Mouse (Mus musculus): ENCODE data around the gene Sdr39u1.

DNA sequence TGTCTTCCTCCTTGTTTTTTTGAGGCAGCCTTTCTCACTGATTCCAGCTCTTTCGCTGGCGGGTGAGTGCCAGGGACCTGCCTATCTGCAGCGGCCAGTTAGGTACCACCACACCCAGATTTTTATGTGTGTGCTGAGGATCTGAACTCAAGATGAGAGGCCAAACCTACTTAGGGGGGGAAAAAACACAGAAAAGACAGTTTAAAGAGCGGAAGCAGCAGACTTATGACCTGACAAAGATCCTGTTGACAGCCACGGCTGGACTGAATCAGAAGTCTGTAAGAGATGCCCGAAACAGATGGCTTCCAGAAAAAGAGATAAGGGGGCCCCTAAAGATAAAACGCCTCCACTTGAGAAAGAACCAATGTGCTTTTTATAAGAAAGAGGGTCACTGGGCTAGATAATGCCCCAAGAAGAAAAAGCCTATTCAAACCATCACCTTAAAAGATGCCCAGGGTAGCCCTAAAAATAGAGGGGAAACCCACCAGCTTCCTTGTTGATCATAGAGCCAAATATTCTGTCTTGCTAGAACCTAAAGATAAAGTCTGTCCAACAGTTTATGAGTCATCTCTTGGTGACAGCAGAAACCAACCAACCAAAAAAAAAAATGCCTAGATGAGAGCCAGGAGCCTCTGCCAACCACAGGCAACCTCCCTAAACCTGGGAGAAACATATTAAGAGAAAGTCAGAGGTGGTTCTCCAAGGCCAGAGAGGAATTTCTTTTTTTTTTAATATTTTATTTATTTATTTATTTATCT, 22.6 kb upstream of the Sdr39u1 start:
- TF ChIP-seq CTCF (IDR thresholded peaks at IDR 0.05; ENCODE audit: low read depth, low read length) (no peak), POLR2A (IDR thresholded peaks at IDR 0.05; ENCODE audit: borderline replicate concordance, low read depth, low read length) (no peak)

All from bone marrow macrophage, adult 2 months (primary cell).